Comparison of ENCODE assay signal across 21 mouse cellular contexts in genomic region chr2:179086915-179087314, GRCm38 (mm10).
"Had no signal": no experiment of that assay in that cellular context is flagged by ENCODE, and none has a peak within 500 bp of the region (broad histone marks: within the 10 kb centered on the region; RNA-seq: fewer than 3 reads in every experiment).

No protein-coding gene starts in this region.

- DNase-seq: cerebellum, adult 8-10 months; cerebellum, adult 9-10 months; cerebellum, adult 9-11 months; cerebellum, postnatal 10 days; cerebellum, postnatal 14 days; cerebellum, postnatal 25 days; cerebellum, postnatal 36 days; embryo, embryonic 11 days; forebrain, postnatal 0 days; gastrocnemius, adult 2 months; gastrocnemius, postnatal 10 days; gastrocnemius, postnatal 14 days; gastrocnemius, postnatal 25 days; gastrocnemius, postnatal 36 days; heart, adult 11 months; heart, adult 18-20 months; heart, adult 2 months had no signal

- ATAC-seq: forebrain, embryonic 13.5 days; forebrain, embryonic 14.5 days; forebrain, embryonic 15.5 days; forebrain, embryonic 16.5 days; forebrain, postnatal 0 days had no signal
